Mouse (Mus musculus): ENCODE data around the gene Nt5m.

GRCm38 (mm10) chr11:59809071-59809669 is 30.1 kb upstream of the Nt5m start:
- TF ChIP-seq GATA1 (IDR thresholded peaks at IDR 0.05; ENCODE audit: low read length) (no peak), TAL1 (IDR thresholded peaks at IDR 0.05; ENCODE audit: low read length) (no peak)
